Mouse (Mus musculus) CH12.LX (cell line): ENCODE measurements at regions not wholly inside any gene's neighbourhood (a gene's known extent, or its start where the extent isn't known, plus 50 kb on each side); places are given as distances from the start of the nearest gene placed in this dataset.

Experiments
- DNase-seq: peaks from one replicate; pipeline ENCODE4 v3.0.0-alpha.2; 2013; ENCODE audit errors: extremely low read depth
- H3K27ac ChIP-seq: 2 replicates; pipeline ENCODE4 v1.5.1; 2012; ENCODE audit warnings: low read depth, mild to moderate bottlenecking, control low read depth, moderate library complexity; ENCODE audit not compliant: insufficient read depth
- H3K27me3 ChIP-seq: replicated peaks from 2 replicates; pipeline ENCODE3; 2012; ENCODE audit warnings: inconsistent platforms
- H3K36me3 ChIP-seq, 2 experiments: replicated peaks in 1 of 2; 2 replicates each; pipeline versions ENCODE3 to v1.6.1; 2012; ENCODE audit warnings: inconsistent platforms in 1 of 2, low read length in 1 of 2, mild to moderate bottlenecking in 1 of 2, mixed read lengths in 1 of 2, moderate library complexity in 1 of 2; ENCODE audit not compliant: control insufficient read depth in 1 of 2, insufficient read depth in 1 of 2
- H3K4me1 ChIP-seq, 2 experiments: 2 replicates each; pipeline ENCODE4 v1.6.1; 2012; ENCODE audit warnings: inconsistent platforms in 1 of 2, moderate library complexity in 1 of 2; ENCODE audit not compliant: insufficient read depth in 2 of 2, control insufficient read depth in 1 of 2
- H3K4me2 ChIP-seq: 2 replicates; pipeline ENCODE4 v1.6.1; 2012; ENCODE audit warnings: low read depth, mild to moderate bottlenecking, control low read depth; ENCODE audit not compliant: poor library complexity, insufficient read depth, severe bottlenecking
- H3K4me3 ChIP-seq, 3 experiments: fragments of 150-350 bp in 1 of 3; sonication (generic) in 1 of 3; replicated peaks in 1 of 3; 2 replicates each; pipeline versions ENCODE3 to v1.5.1; 2011 to 2012; ENCODE audit warnings: low read depth in 2 of 3, low read length in 2 of 3, mild to moderate bottlenecking in 2 of 3, moderate library complexity in 2 of 3, control low read depth in 1 of 3, improper control_type of control experiment in 1 of 3, inconsistent platforms in 1 of 3, mixed read lengths in 1 of 3; ENCODE audit not compliant: poor library complexity in 1 of 3
- H3K79me2 ChIP-seq: replicated peaks from 2 replicates; pipeline ENCODE4 v1.6.1; 2012; ENCODE audit warnings: mild to moderate bottlenecking, moderate library complexity; ENCODE audit not compliant: control insufficient read depth, poor library complexity, insufficient read depth, severe bottlenecking; ENCODE audit errors: extremely low read depth
- H3K9ac ChIP-seq: 2 replicates; pipeline ENCODE4 v1.6.1; 2012; ENCODE audit warnings: low read depth, mild to moderate bottlenecking, control low read depth, moderate library complexity; ENCODE audit not compliant: insufficient read depth
- H3K9me3 ChIP-seq: replicated peaks from 2 replicates; pipeline ENCODE3; 2012; ENCODE audit warnings: low read length, inconsistent platforms, mixed read lengths
- BHLHE40 ChIP-seq: IDR thresholded peaks from 2 replicates; pipeline ENCODE4 v1.6.1; 2011; ENCODE audit warnings: mild to moderate bottlenecking, low read depth, low read length, improper control_type of control experiment
- CHD1 ChIP-seq: IDR thresholded peaks from 2 replicates; pipeline ENCODE4 v1.6.1; 2012; ENCODE audit warnings: low read depth, low read length, improper control_type of control experiment, inconsistent platforms
- E2F4 ChIP-seq: IDR thresholded peaks from 2 replicates; pipeline ENCODE4 v1.6.1; 2011; ENCODE audit warnings: low read depth, low read length, improper control_type of control experiment; ENCODE audit not compliant: insufficient replicate concordance
- ELF1 ChIP-seq: IDR thresholded peaks from 2 replicates; pipeline ENCODE4 v1.6.1; 2014; ENCODE audit warnings: low read depth, mild to moderate bottlenecking, inconsistent platforms, low read length, improper control_type of control experiment
- EP300 ChIP-seq: IDR thresholded peaks from 2 replicates; pipeline ENCODE4 v1.6.1; 2011; ENCODE audit warnings: low read length, improper control_type of control experiment
- ETS1 ChIP-seq: conservative IDR thresholded peaks from 2 replicates; pipeline ENCODE4 v1.6.1; 2012; ENCODE audit warnings: low read depth, mild to moderate bottlenecking, inconsistent platforms, low read length, improper control_type of control experiment, moderate library complexity
- HCFC1 ChIP-seq: IDR thresholded peaks from 2 replicates; pipeline ENCODE4 v1.6.1; 2012; ENCODE audit warnings: low read depth, mild to moderate bottlenecking, inconsistent platforms, low read length, improper control_type of control experiment
- JUND ChIP-seq: conservative IDR thresholded peaks from 2 replicates; pipeline ENCODE4 v1.6.1; 2011; ENCODE audit warnings: low read depth, low read length, improper control_type of control experiment
- MAFK ChIP-seq: IDR thresholded peaks from 2 replicates; pipeline ENCODE4 v1.6.1; 2011; ENCODE audit warnings: low read length, improper control_type of control experiment; ENCODE audit not compliant: insufficient replicate concordance
- MAZ ChIP-seq: IDR thresholded peaks from 2 replicates; pipeline ENCODE4 v1.6.1; 2012; ENCODE audit warnings: low read depth, mild to moderate bottlenecking, inconsistent platforms, low read length, improper control_type of control experiment, moderate library complexity
- MXI1 ChIP-seq: IDR thresholded peaks from 2 replicates; pipeline ENCODE4 v1.6.1; 2011; ENCODE audit warnings: mild to moderate bottlenecking, low read depth, low read length, improper control_type of control experiment
- NRF1 ChIP-seq: IDR thresholded peaks from 2 replicates; pipeline ENCODE4 v1.6.1; 2014; ENCODE audit warnings: low read depth, mild to moderate bottlenecking, inconsistent platforms, low read length, improper control_type of control experiment, moderate library complexity
- POLR2AphosphoS2 ChIP-seq: IDR thresholded peaks from 2 replicates; pipeline ENCODE4 v1.6.1; 2011; ENCODE audit warnings: low read depth, low read length, improper control_type of control experiment
- RAD21 ChIP-seq: IDR thresholded peaks from 2 replicates; pipeline ENCODE4 v1.6.1; 2011; ENCODE audit warnings: low read depth, mild to moderate bottlenecking, low read length, improper control_type of control experiment, moderate library complexity
- SIN3A ChIP-seq: IDR thresholded peaks from 2 replicates; pipeline ENCODE4 v1.6.1; 2012; ENCODE audit warnings: low read length, improper control_type of control experiment, inconsistent platforms
- SMC3 ChIP-seq: IDR thresholded peaks from 2 replicates; pipeline ENCODE4 v1.6.1; 2011; ENCODE audit warnings: low read depth, low read length, improper control_type of control experiment
- TBP ChIP-seq: conservative IDR thresholded peaks from 2 replicates; pipeline ENCODE4 v1.6.1; 2011; ENCODE audit warnings: low read depth, low read length, improper control_type of control experiment
- ZKSCAN1 ChIP-seq: IDR thresholded peaks from 2 replicates; pipeline ENCODE4 v1.6.1; 2012; ENCODE audit warnings: low read depth, inconsistent platforms, low read length, improper control_type of control experiment, borderline replicate concordance
- ZMIZ1 ChIP-seq: IDR thresholded peaks from 2 replicates; pipeline ENCODE4 v1.6.1; 2012; ENCODE audit warnings: low read depth, mild to moderate bottlenecking, inconsistent platforms, low read length, improper control_type of control experiment
- ZNF384 ChIP-seq: IDR thresholded peaks from 2 replicates; pipeline ENCODE4 v1.6.1; 2012; ENCODE audit warnings: low read depth, low read length, improper control_type of control experiment, inconsistent platforms
- dilution Hi-C: fragments of 300-500 bp; cut with MboI; formaldehyde crosslinking; loops from 2 replicates; pipeline ENCODE4 v1.14.3; 2020; ENCODE audit warnings: low sequenced_read_pairs; ENCODE audit not compliant: extremely low pct_unique_long_range_greater_than_20kb, extremely low pct_ligation_motif_present
- in situ Hi-C: fragments of 300-500 bp; cut with MboI; formaldehyde crosslinking; loops from 3 replicates; pipeline ENCODE4 v1.14.3; 2019; ENCODE audit warnings: low sequenced_read_pairs, low pct_ligation_motif_present, low pct_unique_long_range_greater_than_20kb, mixed read lengths

DNA sequence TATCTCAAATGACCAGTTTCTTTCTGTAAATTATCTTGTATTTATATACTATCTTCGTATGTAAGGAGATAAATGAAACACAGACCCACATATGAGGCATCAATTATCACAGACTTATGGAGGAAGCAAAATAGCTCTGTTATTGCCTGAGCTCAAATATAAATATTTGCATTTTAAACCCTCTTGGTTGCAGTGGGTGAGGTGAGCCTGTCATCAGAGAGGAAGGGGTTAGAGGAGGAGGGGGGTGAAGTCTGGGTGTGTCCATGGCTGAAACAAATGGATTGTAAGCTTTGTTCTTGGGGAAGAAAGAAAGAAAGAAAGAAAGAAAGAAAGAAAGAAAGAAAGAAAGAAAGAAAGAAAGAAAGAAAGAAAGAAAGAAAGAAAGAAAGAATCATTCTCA lies 265.5 kb downstream of the Meis1 start:
- H3K4me1 ChIP-seq, result no peaks in the 10 kb centered on the region
- H3K4me3 ChIP-seq, result no peak overlapping the region
- dilution Hi-C loops, result no loop called here
- no peak for TF ChIP-seq MAFK
- TF ChIP-seq RAD21, result no peak
- TF ChIP-seq HCFC1, result no peak
- no peak for TF ChIP-seq CHD1
- no peak for TF ChIP-seq ZKSCAN1
- TF ChIP-seq E2F4, result no peak
- no peak for TF ChIP-seq ELF1
- no peaks in the 10 kb centered on the region for H3K27me3 ChIP-seq
- no peaks in the 10 kb centered on the region for H3K36me3 ChIP-seq
- H3K27ac ChIP-seq, result no peak overlapping the region
- H3K79me2 ChIP-seq, result no peaks in the 10 kb centered on the region
- DNase-seq, result no peak
- no peak overlapping the region for H3K9ac ChIP-seq
- H3K4me2 ChIP-seq, result no peak overlapping the region
- in situ Hi-C loops, result no loop called here
- H3K9me3 ChIP-seq, result no peaks in the 10 kb centered on the region

DNA sequence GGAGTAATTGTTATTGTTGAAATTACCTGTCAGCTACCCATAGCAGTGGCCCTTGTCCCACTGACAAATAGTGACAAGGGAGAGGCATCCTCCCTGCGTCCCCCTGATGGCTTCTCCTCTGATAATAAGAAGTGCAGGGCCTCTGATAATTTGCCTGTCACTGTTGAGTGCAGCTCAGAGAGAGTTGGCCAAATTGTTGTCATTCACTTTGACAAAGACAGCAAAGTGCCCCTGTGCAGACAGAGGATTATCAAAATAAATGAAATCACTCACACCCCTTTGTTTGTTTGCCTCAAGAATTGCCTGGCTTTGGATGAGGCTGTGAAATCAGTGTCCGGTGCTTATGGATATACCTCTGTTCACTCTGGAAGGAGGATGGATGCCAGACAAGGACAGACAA lies 266.3 kb downstream of the Meis1 start:
- H3K27ac ChIP-seq, result no peak overlapping the region
- in situ Hi-C loops, result no loop called here
- H3K4me1 ChIP-seq, result no peaks in the 10 kb centered on the region
- H3K4me2 ChIP-seq, result no peak overlapping the region
- H3K36me3 ChIP-seq, result no peaks in the 10 kb centered on the region
- H3K27me3 ChIP-seq, result no peaks in the 10 kb centered on the region
- dilution Hi-C loops, result no loop called here
- no peaks in the 10 kb centered on the region for H3K9me3 ChIP-seq
- H3K4me3 ChIP-seq, result no peak overlapping the region
- no peak for DNase-seq
- no peak for TF ChIP-seq BHLHE40
- TF ChIP-seq JUND, result no peak
- TF ChIP-seq MXI1, result no peak
- no peak for TF ChIP-seq ZNF384
- TF ChIP-seq SIN3A, result no peak
- no peaks in the 10 kb centered on the region for H3K79me2 ChIP-seq
- H3K9ac ChIP-seq, result no peak overlapping the region

DNA sequence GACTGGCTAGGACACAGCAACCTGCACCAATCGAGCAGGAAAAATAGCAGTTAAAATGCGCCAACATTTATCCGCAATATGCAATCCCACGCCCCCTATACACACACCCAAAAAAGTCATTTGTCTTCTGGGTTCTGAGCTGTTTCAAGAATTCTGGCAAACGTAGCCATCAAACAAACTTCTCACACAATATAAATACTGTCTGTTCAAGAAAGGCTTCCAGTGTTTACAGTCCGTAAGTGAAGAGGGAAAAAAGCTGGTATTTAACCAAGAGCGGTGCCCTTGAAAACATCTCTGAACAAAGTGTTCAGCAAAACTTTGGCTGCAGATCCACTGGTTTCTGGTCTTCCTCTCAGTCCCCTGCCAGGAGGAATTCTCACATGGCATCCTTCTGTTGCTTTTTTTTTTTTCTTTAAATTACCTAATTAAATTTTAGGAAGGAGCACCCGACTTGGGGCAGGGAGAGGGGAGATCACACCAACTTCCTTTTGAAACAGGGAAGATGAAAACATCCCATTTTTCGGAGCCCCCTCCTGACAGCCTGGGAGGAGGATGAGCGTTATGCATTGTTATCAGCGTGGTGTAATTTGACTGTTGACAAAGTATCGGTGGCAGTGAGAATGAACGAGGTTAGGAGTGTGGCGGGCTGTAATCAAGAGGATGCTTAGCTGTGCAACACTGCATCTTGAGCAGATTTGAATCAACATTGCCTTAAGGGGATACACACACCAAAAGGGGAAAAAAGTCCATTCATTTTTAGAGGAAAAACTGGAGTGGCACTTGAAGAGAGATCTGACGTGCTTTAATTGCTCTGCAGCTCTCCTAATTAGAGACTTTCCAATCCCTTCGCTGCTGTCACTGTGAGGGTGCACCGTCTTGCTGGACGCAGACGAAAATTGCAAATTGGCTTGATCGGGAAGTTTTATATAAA lies 267.6 kb downstream of the Meis1 start:
- TF ChIP-seq SIN3A (no peak), MAZ (no peak), ETS1 (no peak), JUND (no peak), SMC3 (no peak), TBP (no peak), EP300 (no peak), POLR2AphosphoS2 (no peak), NRF1 (no peak), MAFK (no peak), ZNF384 (no peak), ZMIZ1 (no peak)
- no peak for DNase-seq
- Histone ChIP-seq H3K4me2 (no peak overlapping the region), H3K4me3 (no peak overlapping the region), H3K27ac (no peak overlapping the region), H3K36me3 (no peaks in the 10 kb centered on the region), H3K79me2 (no peaks in the 10 kb centered on the region), H3K9ac (no peak overlapping the region), H3K4me1 (no peaks in the 10 kb centered on the region), H3K27me3 (no peaks in the 10 kb centered on the region), H3K9me3 (no peaks in the 10 kb centered on the region)
- dilution Hi-C loops, result no loop called here
- in situ Hi-C loops, result no loop called here
